Mouse (Mus musculus): ENCODE results near the gene Spata20.

- TF ChIP-seq POLR2A (IDR thresholded peaks at IDR 0.05; ENCODE audit: control insufficient read depth, low read depth, low read length): no peak
- no peak for TF ChIP-seq CTCF (IDR thresholded peaks at IDR 0.05; ENCODE audit: control insufficient read depth, insufficient read depth, insufficient replicate concordance, low read depth, low read length)
Measured at GRCm38 (mm10) chr11:94533171-94533570, 47.2 kb upstream of the Spata20 start.

All from testis, adult 2 months (tissue).